Mouse (Mus musculus): ENCODE results near the gene Efr3b.
A peak's percentile ranks its signal among the peaks of the same experiment; 100 is the strongest.
"Not testable (repeated sequence)": the region's sequence is repeated elsewhere in the genome, so short reads cannot be mapped to it uniquely, and the experiment has no call there.

Efr3b gene

DNA sequence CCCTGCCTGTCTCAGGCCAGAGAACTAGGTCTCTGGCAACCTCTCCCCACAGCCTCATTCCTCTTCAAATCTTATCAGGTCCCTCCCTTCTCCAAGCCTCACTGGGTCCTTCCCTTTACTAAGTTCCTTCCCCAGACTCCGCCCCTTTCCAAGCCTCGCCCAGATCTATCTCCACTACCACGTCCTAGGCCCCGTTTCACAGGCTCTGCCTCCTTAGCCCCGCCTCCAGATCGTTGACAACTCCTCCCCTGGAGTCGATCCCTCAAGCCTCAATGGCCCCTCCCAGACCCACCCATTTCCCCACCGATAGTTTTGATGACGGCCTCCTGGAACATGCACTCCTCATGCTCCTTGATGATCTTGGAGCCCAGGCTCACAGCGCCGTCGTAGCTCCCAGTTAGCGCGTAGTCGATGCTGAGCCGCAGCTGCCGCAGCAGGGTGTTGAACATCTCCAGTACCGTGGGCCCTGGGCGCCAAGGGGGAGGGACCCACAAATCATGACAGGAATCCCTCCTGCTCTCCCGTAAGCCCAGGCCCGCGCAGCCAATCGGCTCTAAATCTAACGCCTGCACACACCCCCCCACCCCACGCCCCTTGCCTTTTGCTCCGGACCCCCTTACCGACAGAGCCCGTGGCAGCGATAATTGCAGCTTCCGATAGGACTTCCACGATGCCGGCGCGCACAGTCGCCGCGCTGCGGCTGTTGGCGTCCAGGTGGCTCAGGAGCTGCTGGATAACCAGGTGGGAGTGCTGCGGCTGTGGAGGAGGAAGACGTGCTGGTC, 57.2 kb downstream of the Efr3b start:
- peak; percentile 88 for ATAC-seq (ENCODE audit: low TSS enrichment)

- peak; percentile 20 for ATAC-seq (ENCODE audit: low TSS enrichment)
Measured at GRCm38 (mm10) chr12:3980991-3981349, 57.7 kb downstream of the Efr3b start.

GRCm38 (mm10) chr12:3973169-3973568, 65.5 kb downstream of the Efr3b start:
- ATAC-seq (ENCODE audit: low TSS enrichment): not testable (repeated sequence)

DNA sequence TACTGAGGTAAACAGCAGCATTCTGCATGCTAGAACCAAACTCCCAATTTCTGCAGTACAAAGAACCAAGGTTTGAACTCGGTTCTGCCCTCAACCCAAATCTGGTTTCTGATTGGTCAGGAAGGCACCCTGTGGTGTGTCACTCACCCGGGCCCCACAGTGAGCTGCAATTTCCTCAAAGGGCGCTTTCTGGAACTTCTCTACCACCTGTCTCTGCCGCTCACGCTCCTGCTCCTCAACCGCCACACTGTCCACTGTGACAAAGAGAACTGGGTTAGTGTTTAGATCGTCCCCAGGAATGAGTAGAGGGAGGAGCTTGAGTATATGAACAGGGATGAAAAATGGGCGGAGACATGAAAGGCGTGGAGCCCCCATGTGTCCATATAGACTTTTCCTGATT, 70.3 kb downstream of the Efr3b start:
- ATAC-seq (ENCODE audit: low TSS enrichment): no peak

- ATAC-seq (ENCODE audit: low TSS enrichment): no peak
Measured at GRCm38 (mm10) chr12:3967196-3967595, 71.5 kb downstream of the Efr3b start.

DNA sequence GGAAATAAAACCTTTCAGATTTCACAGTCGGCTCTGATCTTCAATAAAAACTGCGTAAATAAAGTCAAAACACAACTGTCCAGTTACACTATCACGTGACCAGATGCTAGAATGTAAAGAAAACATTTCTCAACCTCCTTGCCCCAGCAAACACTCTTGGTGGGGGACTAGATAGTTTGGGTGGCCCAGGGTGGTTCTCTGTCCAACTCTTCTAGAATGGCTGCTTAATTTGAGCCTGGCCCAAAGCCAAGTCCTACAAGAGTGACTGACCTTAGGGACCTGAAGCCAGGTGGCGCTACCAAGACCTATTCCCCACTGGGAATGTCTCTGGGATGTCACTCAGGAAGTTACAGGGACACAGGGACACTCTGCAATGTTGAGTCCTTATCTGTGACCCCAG, 78.2 kb downstream of the Efr3b start:
- ATAC-seq (ENCODE audit: low TSS enrichment): no peak

GRCm38 (mm10) chr12:3959791-3960543, 78.7 kb downstream of the Efr3b start:
- peak; percentile 92 for ATAC-seq (ENCODE audit: low TSS enrichment)

- ATAC-seq (ENCODE audit: low TSS enrichment): no peak
Measured at GRCm38 (mm10) chr12:3956351-3956750, 82.4 kb downstream of the Efr3b start.

DNA sequence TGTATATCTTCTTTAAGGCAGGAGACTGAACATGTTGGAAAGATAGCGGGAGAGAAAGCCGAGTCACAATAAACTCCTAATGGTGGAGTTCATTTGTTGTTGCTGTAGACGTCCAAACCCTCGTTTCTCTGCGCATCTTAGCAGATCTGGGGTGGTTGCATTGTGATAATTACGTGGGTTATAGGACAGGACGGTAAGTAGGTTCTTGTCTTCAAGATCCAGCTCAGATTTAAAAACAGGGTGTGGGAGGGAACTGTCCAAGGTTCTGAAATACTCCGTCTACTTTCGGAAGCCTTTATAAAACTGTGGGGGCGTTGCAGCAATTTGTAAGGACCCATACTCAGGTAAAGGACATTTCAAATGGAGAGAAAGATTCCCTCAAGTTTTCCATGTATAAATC, 83.3 kb downstream of the Efr3b start:
- no peak for ATAC-seq (ENCODE audit: low TSS enrichment)

- no peak for ATAC-seq (ENCODE audit: low TSS enrichment)
Measured at GRCm38 (mm10) chr12:3954651-3955050, 84.1 kb downstream of the Efr3b start, which contains the start of gene Pomc. Pomc (plus strand) TSS chr12:3954951.

DNA sequence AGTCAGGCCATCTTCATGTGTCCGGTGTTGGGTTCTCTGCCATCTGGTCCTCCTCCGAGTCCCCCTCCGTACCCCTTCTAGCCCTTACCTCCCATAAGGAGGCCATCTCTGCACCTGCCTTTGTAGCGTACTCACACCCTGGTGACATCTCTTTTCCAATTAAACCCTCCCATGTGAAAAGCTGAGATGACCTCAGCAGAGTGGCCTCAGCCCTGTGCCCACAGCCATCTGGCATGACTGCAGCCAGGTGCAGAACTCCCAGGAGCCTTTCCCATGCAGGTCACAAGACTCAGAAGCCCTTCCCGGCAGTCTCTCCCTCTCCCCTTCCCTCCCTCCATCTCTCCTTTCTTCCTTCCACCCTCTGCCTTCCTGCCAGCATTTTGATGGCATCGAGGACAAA, 91.2 kb downstream of the Efr3b start:
- ATAC-seq (ENCODE audit: low TSS enrichment): no peak

DNA sequence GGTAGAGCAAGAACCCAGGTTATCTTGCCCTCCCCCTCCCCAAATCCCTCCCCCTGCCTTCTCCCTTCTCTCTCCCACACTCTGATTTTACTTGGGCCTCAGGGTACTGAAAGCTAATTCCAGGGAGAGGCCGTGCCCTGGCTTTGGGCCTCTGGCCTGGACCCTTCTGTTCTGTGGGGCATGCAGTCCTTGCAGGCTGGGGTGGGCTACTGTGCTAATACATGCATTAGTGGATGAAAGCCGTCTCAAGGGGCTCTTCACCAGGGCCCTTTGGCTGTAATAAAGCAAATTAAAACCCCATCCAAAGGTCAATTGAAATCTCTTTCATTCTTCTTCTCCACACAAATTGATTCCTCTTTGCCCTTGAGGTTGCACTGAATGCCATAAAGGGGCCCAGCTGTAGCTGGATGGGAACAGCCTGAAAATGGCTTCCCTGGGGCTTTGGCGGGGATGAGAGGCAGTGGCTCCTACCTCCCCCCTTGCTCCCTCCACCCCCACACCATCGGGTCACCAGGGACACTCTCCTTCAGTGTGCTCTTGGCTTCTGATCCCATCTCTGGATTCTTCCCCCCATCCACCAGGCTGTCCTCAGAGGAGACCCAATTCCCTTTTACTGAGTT, 94.2 kb downstream of the Efr3b start:
- ATAC-seq (ENCODE audit: low TSS enrichment): no peak

- ATAC-seq (ENCODE audit: low TSS enrichment): no peak
Measured at GRCm38 (mm10) chr12:3942026-3942425, 96.7 kb downstream of the Efr3b start.

DNA sequence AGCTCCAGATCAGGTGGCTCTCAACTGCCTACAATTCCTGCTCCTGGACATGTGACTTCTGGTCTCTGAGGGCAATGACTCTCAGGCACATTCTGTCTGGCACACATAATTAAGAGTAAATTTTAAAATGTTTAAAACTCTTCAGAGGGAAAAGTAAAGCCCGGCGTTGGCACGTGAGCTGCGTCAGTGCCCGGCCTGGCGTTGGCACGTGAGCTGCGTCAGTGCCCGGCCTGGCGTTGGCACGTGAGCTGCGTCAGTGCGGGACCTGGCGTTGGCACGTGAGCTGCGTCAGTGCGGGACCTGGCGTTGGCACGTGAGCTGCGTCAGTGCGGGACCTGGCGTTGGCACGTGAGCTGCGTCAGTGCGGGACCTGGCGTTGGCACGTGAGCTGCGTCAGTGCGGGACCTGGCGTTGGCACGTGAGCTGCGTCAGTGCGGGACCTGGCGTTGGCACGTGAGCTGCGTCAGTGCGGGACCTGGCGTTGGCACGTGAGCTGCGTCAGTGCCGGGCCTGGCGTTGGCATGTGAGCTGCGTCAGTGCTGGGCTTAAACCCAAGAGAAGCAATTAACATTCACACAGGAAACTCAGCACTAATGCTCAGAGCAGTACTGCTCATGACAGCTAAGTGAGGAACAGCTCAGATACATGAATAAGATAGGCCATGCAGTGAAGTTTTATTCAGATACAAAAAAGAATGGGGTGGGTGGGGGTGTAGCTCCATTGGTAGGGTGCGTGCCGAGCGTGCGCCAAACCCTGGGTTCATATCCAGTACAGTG, 108.4 kb downstream of the Efr3b start:
- ATAC-seq (ENCODE audit: low TSS enrichment): peak; percentile 46

GRCm38 (mm10) chr12:3928841-3929240, 109.9 kb downstream of the Efr3b start:
- ATAC-seq (ENCODE audit: low TSS enrichment): peak; percentile 79

GRCm38 (mm10) chr12:3926127-3926526, 112.6 kb downstream of the Efr3b start:
- peak; percentile 54; the same call in 1 of the 2 replicates for ATAC-seq (ENCODE audit: low TSS enrichment)

- no peak for ATAC-seq (ENCODE audit: low TSS enrichment)
Measured at GRCm38 (mm10) chr12:3919423-3919822, 119.3 kb downstream of the Efr3b start.

DNA sequence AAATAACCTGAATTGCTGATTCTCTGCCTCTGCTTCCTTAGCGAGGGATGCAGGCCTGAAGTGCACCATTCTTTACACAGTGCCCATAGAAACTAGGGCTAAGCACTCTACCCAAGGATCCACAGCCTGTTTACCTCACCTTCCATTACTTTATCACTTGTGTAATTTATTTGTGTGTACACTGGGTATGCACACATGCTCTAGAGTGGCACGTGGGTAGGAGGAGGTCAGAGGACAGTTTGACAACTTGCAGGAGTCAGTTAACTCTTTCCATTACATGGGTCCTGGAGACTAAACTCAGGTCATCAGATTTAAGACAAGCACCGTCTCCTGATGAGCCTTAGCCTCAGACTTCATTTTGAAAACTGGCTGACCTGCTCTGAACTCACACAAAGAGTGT, 120.1 kb downstream of the Efr3b start:
- no peak for ATAC-seq (ENCODE audit: low TSS enrichment)

DNA sequence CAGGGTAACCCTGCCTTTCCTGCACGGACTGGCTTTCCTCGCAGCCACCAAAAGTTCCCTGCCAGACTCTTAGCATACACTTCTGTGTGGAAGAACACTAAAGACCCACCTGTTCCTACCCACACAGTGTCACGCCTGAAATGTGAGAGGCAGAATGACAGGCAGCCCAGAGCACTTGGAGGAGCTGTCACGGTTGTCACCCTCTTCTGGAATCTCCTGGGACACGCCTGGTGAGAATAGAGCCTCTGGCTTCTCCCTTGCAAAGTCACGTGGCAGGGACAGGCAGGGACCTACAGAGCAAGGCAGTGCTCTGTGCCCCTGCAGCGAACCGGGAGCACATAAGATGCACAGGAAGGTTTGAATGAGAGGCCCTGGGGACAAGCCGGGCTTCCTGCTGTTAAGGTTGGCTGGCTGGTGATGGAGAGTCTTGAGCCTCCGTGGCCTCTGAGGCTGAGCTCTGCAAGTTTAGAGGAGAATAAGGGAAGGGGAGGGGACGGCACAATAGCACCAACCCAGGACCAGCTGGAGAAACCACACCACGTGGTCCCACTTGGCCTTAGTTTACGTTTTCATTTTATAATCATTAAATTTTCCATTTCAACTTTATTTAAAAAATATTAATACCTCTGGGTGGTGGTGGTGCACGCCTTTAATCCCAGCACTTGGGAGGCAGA, 120.9 kb downstream of the Efr3b start:
- peak; percentile 33 for ATAC-seq (ENCODE audit: low TSS enrichment)

GRCm38 (mm10) chr12:3915852-3916251, 122.9 kb downstream of the Efr3b start:
- no peak for ATAC-seq (ENCODE audit: low TSS enrichment)
